Mouse (Mus musculus): Measurements from ENCODE around the gene Pgpep1l.

Gene Pgpep1l

DNA sequence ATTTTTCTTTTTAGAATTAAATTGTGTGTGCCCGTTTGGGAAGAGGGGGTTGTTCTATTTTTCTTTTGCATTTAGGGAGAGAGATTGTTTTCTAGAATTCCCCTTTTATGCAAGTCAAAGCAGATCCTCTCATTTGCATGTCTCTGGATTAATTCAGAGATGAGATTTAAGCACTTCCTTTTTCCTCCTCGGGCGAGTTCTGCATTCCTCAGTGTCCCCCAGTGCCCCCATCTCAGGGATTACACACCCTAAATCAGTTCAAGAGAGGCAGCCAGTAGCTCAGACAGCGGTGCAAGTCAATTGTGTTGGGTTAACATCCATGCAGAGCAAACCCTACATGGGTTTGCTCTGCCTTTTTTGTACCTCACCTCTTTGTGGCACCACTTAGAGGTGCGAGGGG lies 50.2 kb downstream of the Pgpep1l start:
- no peak for DNase-seq (ENCODE audit: low spot score in 2 of 2)

DNA sequence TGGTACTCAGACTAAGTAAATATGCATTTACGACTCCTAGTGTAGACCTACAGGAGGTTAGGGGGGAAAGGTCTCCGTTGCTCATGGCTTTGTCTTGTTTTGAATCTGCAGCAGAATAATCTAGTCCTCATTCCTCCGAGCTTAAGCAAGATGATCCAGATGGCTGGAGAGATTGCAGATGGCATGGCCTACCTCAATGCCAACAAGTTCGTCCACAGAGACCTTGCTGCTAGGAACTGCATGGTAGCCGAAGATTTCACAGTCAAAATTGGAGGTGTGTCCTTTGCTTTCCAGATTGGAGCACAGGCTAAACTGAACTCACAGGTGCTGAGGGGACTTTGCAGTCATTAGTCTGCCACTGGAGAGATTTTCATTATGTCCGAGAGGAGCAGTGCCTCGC lies 52.1 kb downstream of the Pgpep1l start:
- no peak for DNase-seq (ENCODE audit: low spot score in 2 of 2)

DNA sequence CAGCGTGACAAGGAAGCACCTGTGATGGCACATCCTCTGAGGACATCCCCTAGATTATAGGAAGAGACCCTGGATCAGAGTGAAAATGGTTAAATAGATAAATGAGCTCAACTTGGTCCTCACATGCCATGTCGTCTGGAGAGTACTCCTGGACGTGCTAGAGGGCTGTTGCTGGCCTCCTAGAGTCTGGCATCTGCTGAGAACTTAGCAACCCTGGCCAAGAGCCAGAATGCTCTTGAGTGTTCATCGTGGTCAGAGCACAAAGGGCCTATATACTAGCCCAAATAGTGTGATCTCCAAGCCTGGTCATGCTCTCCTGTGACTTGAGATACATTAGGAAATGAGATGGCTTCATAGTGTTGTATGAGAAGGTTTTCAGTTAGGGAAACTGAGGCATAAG lies 53.6 kb downstream of the Pgpep1l start:
- DNase-seq (ENCODE audit: low spot score in 2 of 2) = no peak

- no peak for DNase-seq (ENCODE audit: low spot score in 2 of 2)
These were observed 55.0 kb downstream of the Pgpep1l start for GRCm38 (mm10) chr7:68209039-68209438.

DNA sequence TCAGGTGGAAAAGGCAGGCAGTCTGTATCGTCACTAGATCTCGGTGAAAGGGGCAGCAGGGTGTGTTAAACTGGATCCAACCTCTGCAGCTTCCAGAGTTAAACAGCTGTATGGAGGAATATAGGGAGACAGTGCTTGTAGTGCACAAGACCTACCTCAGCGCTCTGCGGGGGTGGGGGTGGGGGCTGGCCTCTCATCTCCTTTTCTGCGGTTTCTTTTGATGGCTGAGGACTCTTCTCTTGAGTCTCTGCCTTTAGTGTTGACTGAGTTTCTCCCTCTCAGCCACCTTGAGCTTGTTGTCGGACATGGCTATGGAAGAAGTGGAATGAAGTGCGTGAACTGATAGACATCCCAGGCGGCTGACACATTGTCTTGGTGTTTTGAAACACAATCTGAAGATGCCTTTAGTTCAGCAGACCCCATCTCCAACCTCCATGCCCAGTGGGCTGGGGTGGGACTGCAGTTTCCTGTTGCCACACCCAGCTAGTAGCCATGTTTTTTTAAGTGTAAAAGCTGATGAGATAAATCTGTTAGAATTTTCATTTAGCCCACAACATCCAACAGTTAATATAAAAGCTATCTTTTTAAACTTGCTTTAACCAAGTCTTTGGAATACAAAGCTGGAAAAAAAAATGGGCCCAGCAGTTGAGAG lies 58.1 kb downstream of the Pgpep1l start:
- no peak for DNase-seq (ENCODE audit: low spot score in 2 of 2)

- DNase-seq (ENCODE audit: low spot score in 2 of 2) = no peak
These were observed 64.4 kb downstream of the Pgpep1l start for GRCm38 (mm10) chr7:68199609-68200008.

DNA sequence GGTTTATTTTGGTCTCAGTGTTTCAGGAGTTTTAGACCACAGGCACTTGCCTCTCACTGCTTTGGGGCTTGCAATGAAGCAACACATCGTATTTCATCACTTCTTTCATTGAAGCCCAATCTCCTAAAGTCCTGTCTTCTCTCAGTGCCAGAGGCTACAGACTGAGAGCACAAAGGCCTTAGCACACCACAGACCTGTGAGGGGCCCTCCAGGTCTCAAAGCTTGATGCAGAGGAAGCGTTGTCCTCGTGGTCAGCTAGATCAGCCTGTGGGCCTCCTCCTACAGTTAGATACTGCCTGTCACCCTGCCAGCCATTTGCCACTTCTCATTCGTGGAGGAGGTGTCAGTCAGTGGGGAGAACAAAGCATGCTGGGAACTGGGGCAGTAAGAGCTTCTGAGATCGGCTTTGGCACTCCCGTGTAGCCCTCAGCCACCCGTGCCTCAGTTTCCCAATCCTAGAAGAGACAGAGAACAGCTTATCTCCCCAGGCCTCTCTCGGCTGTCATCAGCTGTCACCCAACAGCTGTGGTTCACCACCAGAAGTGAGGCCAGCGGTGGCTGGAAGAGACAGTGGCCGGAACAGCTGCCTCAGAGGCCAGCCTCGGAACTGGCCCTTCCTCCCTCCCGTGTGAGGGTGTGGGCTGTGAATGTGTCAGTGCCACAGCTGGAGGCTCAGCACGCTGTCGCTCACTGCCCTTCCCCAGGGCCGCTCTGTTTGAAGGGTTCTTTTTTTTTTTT lies 69.9 kb downstream of the Pgpep1l start:
- peak in 1 of 2 experiments; percentile 29 for DNase-seq (ENCODE audit: low spot score in 2 of 2)

GRCm38 (mm10) chr7:68189691-68190456 lies 74.2 kb downstream of the Pgpep1l start:
- DNase-seq (ENCODE audit: low spot score in 2 of 2) = no peak

- DNase-seq (ENCODE audit: low spot score in 2 of 2) = peak in 1 of 2 experiments; percentile 7
These were observed 74.8 kb downstream of the Pgpep1l start for GRCm38 (mm10) chr7:68189211-68189610.

All from natural killer cell, adult 2 months (primary cell).